Mouse (Mus musculus) CD4-positive naive resting alpha-beta T cell, adult 57 days (primary cell): Measurements from ENCODE around the gene Fthl17c. TPM values are rescaled to one million over a fixed set of nuclear protein-coding genes. Genes with fewer than 3 reads are reported as not detected.

ENCODE experiments used
- total RNA-seq: library from RNA; stranded (reverse); gene quantifications from one replicate; pipeline ENCODE4 v1.2.4, GENCODE M21; 2023

Fthl17c gene
- total RNA-seq, result not detected

DNA sequence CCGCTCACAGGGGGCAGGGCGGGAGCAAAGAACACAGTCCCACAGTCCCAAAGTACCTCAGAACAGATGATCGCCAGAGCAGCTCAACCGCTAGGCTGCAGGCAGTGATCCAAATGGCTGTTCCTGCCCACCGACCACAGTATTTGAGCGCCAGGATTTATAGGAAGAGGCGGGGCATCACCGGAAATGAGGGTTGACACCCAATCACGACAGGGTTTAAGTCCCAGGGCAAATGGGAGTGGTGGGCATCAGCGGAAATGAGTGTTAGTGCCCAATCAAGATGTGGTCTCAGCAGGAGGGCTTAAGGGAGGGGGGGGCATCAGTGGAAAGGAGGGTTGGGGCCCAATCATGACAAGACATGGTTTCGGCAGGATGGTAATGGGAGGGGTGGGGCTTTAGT is at the start of gene Fthl17c:
Fthl17c (minus strand) TSS at position 101 of the 400 bp plus-strand sequence.

DNA sequence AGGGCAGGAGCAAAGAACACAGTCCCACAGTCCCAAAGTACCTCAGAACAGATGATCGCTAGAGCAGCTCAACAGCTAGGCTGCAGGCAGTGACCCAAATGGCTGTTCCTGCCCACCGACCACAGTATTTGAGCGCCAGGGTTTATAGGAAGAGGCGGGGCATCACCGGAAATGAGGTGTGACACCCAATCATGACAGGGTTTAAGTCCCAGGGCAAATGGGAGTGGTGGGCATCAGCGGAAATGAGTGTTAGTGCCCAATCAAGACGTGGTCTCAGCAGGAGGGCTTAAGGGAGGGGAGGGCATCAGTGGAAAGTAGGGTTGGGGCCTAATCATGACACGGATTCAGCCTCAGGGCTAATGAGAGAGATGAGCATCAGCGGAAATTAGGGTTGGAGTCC is 10.3 kb upstream of the Fthl17c start, which contains the start of gene Fthl17d:
Fthl17d (minus strand) TSS at position 101 of the 400 bp plus-strand sequence.

DNA sequence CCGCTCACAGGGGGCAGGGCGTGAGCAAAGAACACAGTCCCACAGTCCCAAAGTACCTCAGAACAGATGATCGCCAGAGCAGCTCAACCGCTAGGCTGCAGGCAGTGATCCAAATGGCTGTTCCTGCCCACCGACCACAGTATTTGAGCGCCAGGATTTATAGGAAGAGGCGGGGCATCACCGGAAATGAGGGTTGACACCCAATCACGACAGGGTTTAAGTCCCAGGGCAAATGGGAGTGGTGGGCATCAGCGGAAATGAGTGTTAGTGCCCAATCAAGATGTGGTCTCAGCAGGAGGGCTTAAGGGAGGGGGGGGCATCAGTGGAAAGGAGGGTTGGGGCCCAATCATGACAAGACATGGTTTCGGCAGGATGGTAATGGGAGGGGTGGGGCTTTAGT is 13.5 kb downstream of the Fthl17c start, which contains the start of gene Fthl17b:
Fthl17b (minus strand) TSS at position 101 of the 400 bp plus-strand sequence.

Other genes with a start within 250 kb of the Fthl17c start
- gene Ssx9, start 228.1 kb downstream of the Fthl17c start, total RNA-seq, result not detected
- not detected for gene Ssxb5, start 172.9 kb downstream of the Fthl17c start, total RNA-seq
- not detected for gene Gm6592, start 132.6 kb downstream of the Fthl17c start, total RNA-seq
- gene Gm5751, start 102.3 kb downstream of the Fthl17c start, total RNA-seq, result not detected
- 2.2 TPM for gene B630019K06Rik, start 84.2 kb downstream of the Fthl17c start, total RNA-seq
- gene Fthl17b, start 13.6 kb downstream of the Fthl17c start, total RNA-seq, result not detected
- gene Fthl17d, start 10.2 kb upstream of the Fthl17c start, total RNA-seq, result not detected
- not detected for gene Fthl17e, start 56.9 kb upstream of the Fthl17c start, total RNA-seq
- not detected for gene Fthl17f, start 86.5 kb upstream of the Fthl17c start, total RNA-seq
- not detected for gene 4930402K13Rik, start 128.0 kb upstream of the Fthl17c start, total RNA-seq
- not detected for gene Lancl3, start 223.3 kb upstream of the Fthl17c start, total RNA-seq